Mouse (Mus musculus) heart, embryonic 13.5 days (tissue): ENCODE data around the gene Cfc1. TPM values are rescaled to one million over a fixed set of nuclear protein-coding genes. Genes with fewer than 3 reads are reported as not detected.
"Not testable (repeated sequence)": the region's sequence is repeated elsewhere in the genome, so short reads cannot be mapped to it uniquely, and the experiment has no call there.

Experiments
- ATAC-seq: fragments of 200-750 bp; cut with Nextera tagmentation; 2 replicates; pipeline ENCODE4 v1.8.0; 2017; ENCODE audit warnings: moderate TSS enrichment; ENCODE audit not compliant: insufficient number of reproducible peaks, low FRiP score, low TSS enrichment; ENCODE audit errors: extremely low read depth
- H3K27ac ChIP-seq: fragments of 300-500 bp; sonication (generic); replicated peaks from 2 replicates; pipeline ENCODE4 v1.5.1; 2015; ENCODE audit warnings: moderate library complexity, mild to moderate bottlenecking, inconsistent platforms
- H3K27me3 ChIP-seq: fragments of 300-500 bp; sonication (generic); replicated peaks from 2 replicates; pipeline ENCODE4 v1.6.1; 2015; ENCODE audit warnings: mild to moderate bottlenecking, inconsistent platforms
- H3K36me3 ChIP-seq: fragments of 300-500 bp; sonication (generic); 2 replicates; pipeline ENCODE4 v1.6.1; 2015; ENCODE audit warnings: mild to moderate bottlenecking, inconsistent platforms
- H3K4me1 ChIP-seq: fragments of 300-500 bp; sonication (generic); 2 replicates; pipeline ENCODE4 v1.6.1; 2015; ENCODE audit warnings: inconsistent platforms
- H3K4me2 ChIP-seq: fragments of 300-500 bp; sonication (generic); 2 replicates; pipeline ENCODE4 v1.6.1; 2015; ENCODE audit warnings: inconsistent platforms, mild to moderate bottlenecking, moderate library complexity
- H3K4me3 ChIP-seq: fragments of 300-500 bp; sonication (generic); 2 replicates; pipeline ENCODE4 v1.5.1; 2015; ENCODE audit warnings: moderate library complexity, mild to moderate bottlenecking, inconsistent platforms
- H3K9ac ChIP-seq: fragments of 300-500 bp; sonication (generic); 2 replicates; pipeline ENCODE4 v1.6.1; 2015; ENCODE audit warnings: inconsistent platforms, mild to moderate bottlenecking, moderate library complexity
- H3K9me3 ChIP-seq: fragments of 300-500 bp; sonication (generic); 2 replicates; pipeline ENCODE4 v1.6.1; 2016; ENCODE audit warnings: inconsistent platforms
- WGBS: fragments of 180-500 bp; shearing (Covaris S2); methylation state at CpG from one replicate; pipeline ENCODE4 v1.1.7; 2015; ENCODE audit warnings: mixed read lengths; 5-methylcytosine and 5-hydroxymethylcytosine counted together
- polyA plus RNA-seq: library from polyadenylated mRNA; unstranded; fragments of >200 nt; fragmentation: Nextera tagmentation; extraction: Ambion mirVana; gene quantifications from 2 replicates; pipeline ENCODE4 v1.2.1, GENCODE M21; 2015

Gene Cfc1
- polyA plus RNA-seq = 0.28 TPM in 2 replicates

DNA sequence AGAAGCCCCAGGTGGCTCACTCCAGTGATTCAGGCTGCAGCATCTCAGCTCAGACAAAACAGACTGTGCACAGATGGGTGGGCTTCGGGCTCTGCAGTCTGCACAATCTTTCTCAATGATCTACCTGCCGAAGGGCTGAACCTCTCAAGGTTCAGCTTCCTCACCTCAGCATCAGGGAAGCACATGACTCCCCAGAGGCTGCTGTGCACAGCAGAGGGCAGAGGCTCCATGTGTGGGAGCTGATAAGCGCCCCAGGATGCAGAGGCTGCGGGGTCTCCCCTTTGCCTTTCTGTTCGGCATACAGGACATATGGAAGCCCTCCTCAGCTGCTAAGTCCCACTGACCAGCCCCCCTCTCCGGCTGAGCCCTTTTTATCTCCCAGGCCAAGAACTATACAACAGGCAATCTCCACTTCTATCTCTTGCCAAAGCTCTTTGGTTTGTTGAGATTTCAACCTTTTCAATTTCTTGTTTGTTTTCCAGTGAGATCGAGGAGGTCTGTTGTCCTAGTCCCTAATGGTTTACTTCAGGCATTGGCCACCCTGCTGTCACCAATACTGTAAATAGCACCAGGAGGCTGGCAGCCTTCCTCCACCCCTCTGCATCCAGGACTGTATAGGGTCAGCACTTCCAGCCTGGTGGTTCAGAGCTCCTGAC lies at the start of gene Cfc1:
Cfc1 (plus strand) TSS at position 606 of the 656 bp plus-strand sequence.
- 14% methylated on average over 7 of the region's 7 CpGs for WGBS
- H3K4me1 ChIP-seq = peaks cover 13% of the 10 kb centered on the region
- peak within 1 kb of the TSS; percentile 28 for H3K4me3 ChIP-seq
- H3K9ac ChIP-seq, H3K36me3 ChIP-seq, H3K27ac ChIP-seq, ATAC-seq, H3K9me3 ChIP-seq: not testable (repeated sequence)
- H3K27me3 ChIP-seq = peaks cover 37% of the 10 kb centered on the region
- peak within 1 kb of the TSS; percentile 59 for H3K4me2 ChIP-seq

GRCm38 (mm10) chr1:34487383-34487782 lies 48.1 kb upstream of the Cfc1 start:
- Histone ChIP-seq H3K9ac (no peak overlapping the region), H3K36me3 (no peaks in the 10 kb centered on the region), H3K4me2 (no peak overlapping the region), H3K4me3 (no peak overlapping the region), H3K27ac (no peak overlapping the region), H3K9me3 (no peaks in the 10 kb centered on the region; the same call in 1 of the 2 replicates), H3K4me1 (peaks cover 11% of the 10 kb centered on the region), H3K27me3 (peaks cover 10% of the 10 kb centered on the region)
- WGBS = 82% methylated on average over 3 of the region's 3 CpGs
- no peak for ATAC-seq

GRCm38 (mm10) chr1:34489852-34490541 lies 45.5 kb upstream of the Cfc1 start:
- Histone ChIP-seq H3K4me2 (no peak overlapping the region), H3K9me3 (no peaks in the 10 kb centered on the region; the same call in 1 of the 2 replicates), H3K27me3 (peaks cover 10% of the 10 kb centered on the region), H3K27ac (no peak overlapping the region), H3K4me3 (no peak overlapping the region), H3K9ac (no peak overlapping the region), H3K4me1 (peaks cover 5% of the 10 kb centered on the region; the same call in 1 of the 2 replicates), H3K36me3 (no peaks in the 10 kb centered on the region)
- 79% methylated on average over 6 of the region's 6 CpGs for WGBS
- no peak for ATAC-seq

DNA sequence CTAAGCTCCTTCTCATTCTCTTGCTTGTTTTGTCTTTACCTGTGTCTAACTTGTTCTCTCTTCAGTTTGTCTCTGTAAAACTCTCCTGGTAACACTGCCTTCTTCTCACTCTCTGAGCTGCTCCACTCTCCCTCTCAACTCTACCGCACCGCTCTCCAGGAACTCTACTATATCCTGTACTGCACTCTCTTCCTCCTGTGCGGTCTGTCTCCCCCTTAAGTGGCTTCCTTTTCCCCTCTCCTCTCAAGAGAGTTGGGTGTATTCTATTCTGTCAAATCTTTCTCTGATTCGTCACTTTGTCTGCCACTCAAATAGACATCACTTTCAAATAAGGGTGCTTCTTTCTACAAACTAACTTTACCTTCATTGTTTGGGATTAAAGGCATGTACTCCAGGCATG lies 44.0 kb upstream of the Cfc1 start:
- Histone ChIP-seq H3K27ac (no peak overlapping the region), H3K4me1 (no peaks in the 10 kb centered on the region), H3K9me3 (no peaks in the 10 kb centered on the region; the same call in 1 of the 2 replicates), H3K9ac (no peak overlapping the region), H3K4me2 (no peak overlapping the region), H3K36me3 (no peaks in the 10 kb centered on the region), H3K27me3 (no peaks in the 10 kb centered on the region), H3K4me3 (no peak overlapping the region)
- ATAC-seq = no peak
- WGBS = 82% methylated on average over 4 of the region's 4 CpGs

DNA sequence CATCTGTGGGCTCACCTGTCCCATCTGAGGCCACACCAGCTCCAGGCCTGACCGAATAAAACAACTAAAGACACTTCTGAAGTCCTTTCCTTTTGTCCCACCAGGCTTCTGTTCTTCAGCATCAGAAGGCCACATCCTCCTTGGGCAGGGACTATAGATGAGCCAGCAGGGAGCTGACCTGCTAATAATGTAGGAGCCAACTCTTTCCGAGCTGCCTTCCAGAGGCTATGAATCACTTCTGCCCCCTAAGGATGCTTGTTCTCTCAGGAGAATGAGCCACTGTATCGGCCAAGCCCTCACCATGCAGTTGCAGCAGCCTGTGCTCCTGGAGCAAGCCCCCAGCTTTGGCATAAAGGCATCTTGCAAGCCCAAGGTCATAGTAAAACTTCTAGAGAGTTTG lies 32.5 kb upstream of the Cfc1 start:
- Histone ChIP-seq H3K9me3 (no peaks in the 10 kb centered on the region), H3K4me3 (no peak overlapping the region), H3K27ac (no peak overlapping the region), H3K36me3 (no peaks in the 10 kb centered on the region), H3K4me1 (no peaks in the 10 kb centered on the region), H3K9ac (no peak overlapping the region), H3K4me2 (no peak overlapping the region), H3K27me3 (no peaks in the 10 kb centered on the region)
- 52% methylated on average over 3 of the region's 3 CpGs for WGBS
- ATAC-seq = no peak

DNA sequence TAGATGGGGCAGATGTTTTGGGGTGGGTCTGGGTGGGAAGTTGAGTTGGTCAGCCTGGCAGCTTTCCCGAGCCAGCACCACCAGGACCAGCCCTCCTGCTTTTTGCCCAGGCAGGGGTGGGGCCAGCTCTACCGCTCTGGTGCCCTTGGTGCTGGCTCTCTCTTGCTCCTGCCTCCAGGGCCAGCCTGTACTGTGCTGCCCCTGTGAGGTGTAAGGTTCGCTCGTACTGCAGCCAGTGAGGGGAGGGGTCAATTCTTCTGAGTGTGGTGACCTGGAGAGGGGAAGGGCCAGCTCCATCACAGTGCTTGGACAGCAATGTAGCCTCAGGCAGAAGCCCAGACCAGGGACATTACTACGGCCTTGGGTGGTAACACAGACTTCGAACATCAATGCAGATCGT lies 30.1 kb upstream of the Cfc1 start:
- H3K9ac ChIP-seq = no peak overlapping the region
- H3K4me1 ChIP-seq = 0 out of 2 replicates have a peak, but pooled peaks cover 3% of the 10 kb centered on the region
- no peaks in the 10 kb centered on the region for H3K27me3 ChIP-seq
- no peaks in the 10 kb centered on the region for H3K9me3 ChIP-seq
- no peak overlapping the region for H3K4me2 ChIP-seq
- WGBS = 58% methylated on average over 7 of the region's 7 CpGs
- H3K36me3 ChIP-seq = no peaks in the 10 kb centered on the region
- H3K27ac ChIP-seq = no peak overlapping the region
- no peak overlapping the region for H3K4me3 ChIP-seq
- no peak for ATAC-seq

GRCm38 (mm10) chr1:34505970-34506551 lies 29.4 kb upstream of the Cfc1 start:
- Histone ChIP-seq H3K36me3 (no peaks in the 10 kb centered on the region), H3K27me3 (no peaks in the 10 kb centered on the region), H3K4me3 (no peak overlapping the region), H3K9me3 (no peaks in the 10 kb centered on the region), H3K9ac (no peak overlapping the region), H3K4me1 (peaks cover 9% of the 10 kb centered on the region), H3K27ac (no peak overlapping the region), H3K4me2 (no peak overlapping the region)
- ATAC-seq = no peak
- 65% methylated on average over 4 of the region's 4 CpGs for WGBS

- no peaks in the 10 kb centered on the region for H3K9me3 ChIP-seq
- WGBS = 86% methylated on average over 3 of the region's 3 CpGs
- H3K4me2 ChIP-seq = no peak overlapping the region
- H3K36me3 ChIP-seq = no peaks in the 10 kb centered on the region
- no peak overlapping the region for H3K9ac ChIP-seq
- ATAC-seq = no peak
- no peak overlapping the region for H3K4me3 ChIP-seq
- H3K27me3 ChIP-seq = no peaks in the 10 kb centered on the region
- H3K4me1 ChIP-seq = peaks cover 13% of the 10 kb centered on the region
- no peak overlapping the region for H3K27ac ChIP-seq
Measured at GRCm38 (mm10) chr1:34507986-34508385, 27.5 kb upstream of the Cfc1 start.

DNA sequence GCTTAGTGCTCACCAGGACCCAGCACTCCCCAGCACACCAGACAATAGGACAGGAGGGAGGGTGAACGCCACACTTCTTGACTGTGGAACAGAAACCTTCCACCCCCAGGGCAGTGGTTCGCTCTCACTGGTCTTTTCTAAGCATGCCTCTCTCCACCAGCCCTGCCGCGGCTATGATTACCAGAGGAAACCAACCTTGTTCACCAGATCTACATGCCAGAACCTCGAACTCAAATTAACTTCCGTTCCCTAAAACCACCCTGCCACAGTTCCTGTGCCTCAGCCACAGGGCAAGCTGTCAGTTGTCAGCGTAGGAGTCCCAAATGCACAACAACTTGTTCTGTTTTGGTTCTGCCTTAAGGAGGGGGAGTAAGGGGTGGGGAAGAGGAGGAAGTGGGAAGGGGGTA lies 24.9 kb upstream of the Cfc1 start:
- Histone ChIP-seq H3K9ac (peak overlapping the region; percentile 66), H3K36me3 (no peaks in the 10 kb centered on the region), H3K27ac (no peak overlapping the region), H3K27me3 (no peaks in the 10 kb centered on the region), H3K9me3 (no peaks in the 10 kb centered on the region), H3K4me3 (peak overlapping the region; percentile 20; the same call in 1 of the 2 replicates), H3K4me1 (peaks cover 13% of the 10 kb centered on the region), H3K4me2 (peak overlapping the region; percentile 59)
- WGBS = 5% methylated on average over 7 of the region's 7 CpGs
- ATAC-seq = no peak

DNA sequence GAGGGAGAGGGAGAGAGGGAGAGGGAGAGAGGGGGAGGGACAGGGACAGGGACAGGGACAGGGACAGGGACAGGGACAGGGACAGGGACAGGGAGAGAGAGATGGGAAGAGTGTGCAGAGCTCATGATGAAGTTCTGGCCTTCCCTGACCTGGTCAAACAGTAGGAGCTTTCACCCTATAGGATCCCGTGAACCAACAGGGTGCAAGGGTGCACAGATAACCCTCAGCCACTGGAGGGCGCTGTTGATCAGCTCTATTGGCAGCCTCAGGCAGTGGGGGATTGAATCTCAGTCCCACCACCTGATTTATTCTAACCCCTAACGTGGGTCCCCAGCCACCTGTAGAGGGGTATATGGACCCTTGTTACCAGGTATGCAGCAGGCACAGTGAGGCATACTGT lies 24.4 kb upstream of the Cfc1 start:
- Histone ChIP-seq H3K4me2 (peak overlapping the region; percentile 59; the same call in 1 of the 2 replicates), H3K4me1 (peaks cover 13% of the 10 kb centered on the region), H3K27me3 (no peaks in the 10 kb centered on the region), H3K36me3 (no peaks in the 10 kb centered on the region), H3K9ac (no peak overlapping the region), H3K9me3 (no peaks in the 10 kb centered on the region), H3K27ac (no peak overlapping the region), H3K4me3 (no peak overlapping the region)
- ATAC-seq = no peak; the same call in 1 of the 2 replicates
- 5% methylated on average over 3 of the region's 3 CpGs for WGBS

GRCm38 (mm10) chr1:34513068-34513467 lies 22.4 kb upstream of the Cfc1 start:
- no peak overlapping the region for H3K4me2 ChIP-seq
- no peak overlapping the region for H3K4me3 ChIP-seq
- 78% methylated on average over 4 of the region's 4 CpGs for WGBS
- no peak for ATAC-seq
- H3K27ac ChIP-seq = no peak overlapping the region
- H3K4me1 ChIP-seq = peaks cover 13% of the 10 kb centered on the region
- no peaks in the 10 kb centered on the region for H3K9me3 ChIP-seq
- no peak overlapping the region for H3K9ac ChIP-seq
- no peaks in the 10 kb centered on the region for H3K36me3 ChIP-seq
- H3K27me3 ChIP-seq = no peaks in the 10 kb centered on the region
